Comparison of ENCODE assay signal across 7 mouse cellular contexts in genomic region chr8:117660358-117661031, GRCm38 (mm10). TPM values are rescaled to one million over a fixed set of nuclear protein-coding genes. Genes with fewer than 3 reads are reported as not detected.
DNase-seq lines count a peak whose midpoint lies in the region; ATAC-seq lines count a peak whose summit lies in the region.

No protein-coding gene starts in this region.

- H3K36me3 ChIP-seq in embryonic facial prominence, embryonic 12.5 days: no peaks in the 10 kb centered on the region
- no peaks in the 10 kb centered on the region for H3K36me3 ChIP-seq in hindbrain, embryonic 11.5 days (ENCODE audit: control insufficient read depth, insufficient read depth, low read length)
- H3K36me3 ChIP-seq in limb, embryonic 13.5 days: 0 out of 2 replicates have a peak, but pooled peaks cover 5% of the 10 kb centered on the region

- peak overlapping the region; percentile 10; the same call in 1 of the 2 replicates for H3K4me2 ChIP-seq in embryonic facial prominence, embryonic 12.5 days (replicated peaks)
- H3K4me2 ChIP-seq in hindbrain, embryonic 11.5 days (replicated peaks; ENCODE audit: low read depth, low read length): no peak overlapping the region
- H3K4me2 ChIP-seq in limb, embryonic 13.5 days (replicated peaks): peak overlapping the region; percentile 14; the same call in 1 of the 2 replicates

- no peaks in the 10 kb centered on the region for H3K9me3 ChIP-seq in embryonic facial prominence, embryonic 12.5 days
- no peaks in the 10 kb centered on the region for H3K9me3 ChIP-seq in hindbrain, embryonic 11.5 days (ENCODE audit: control insufficient read depth, low read length)
- H3K9me3 ChIP-seq in limb, embryonic 13.5 days: no peaks in the 10 kb centered on the region

- H3K4me1 ChIP-seq in embryonic facial prominence, embryonic 12.5 days: peaks cover 13% of the 10 kb centered on the region
- H3K4me1 ChIP-seq in hindbrain, embryonic 11.5 days (replicated peaks; ENCODE audit: control insufficient read depth, insufficient read depth, low read length): peaks cover 4% of the 10 kb centered on the region; the same call in 1 of the 2 replicates
- peaks cover 14% of the 10 kb centered on the region for H3K4me1 ChIP-seq in limb, embryonic 13.5 days

- no peaks in the 10 kb centered on the region for H3K27me3 ChIP-seq in embryonic facial prominence, embryonic 12.5 days
- H3K27me3 ChIP-seq in hindbrain, embryonic 11.5 days (ENCODE audit: control insufficient read depth, insufficient read depth, low read length): no peaks in the 10 kb centered on the region
- H3K27me3 ChIP-seq in limb, embryonic 13.5 days: no peaks in the 10 kb centered on the region

- WGBS in embryonic facial prominence, embryonic 12.5 days: 27% methylated on average over 11 of the region's 11 CpGs
- 32% methylated on average over 11 of the region's 11 CpGs for WGBS in hindbrain, embryonic 11.5 days
- 31% methylated on average over 11 of the region's 11 CpGs for WGBS in limb, embryonic 13.5 days

- H3K9ac ChIP-seq in embryonic facial prominence, embryonic 12.5 days: no peak overlapping the region
- H3K9ac ChIP-seq in hindbrain, embryonic 11.5 days (ENCODE audit: low read depth, low read length): no peak overlapping the region
- no peak overlapping the region for H3K9ac ChIP-seq in limb, embryonic 13.5 days

- DNase-seq in embryo, embryonic 10 days (ENCODE audit: low spot score): peak; percentile 85
- peak; percentile 65 for DNase-seq in hindbrain, embryonic 11.5 days (ENCODE audit: low spot score)
- DNase-seq in right cerebral cortex, adult 18-20 months: peak; percentile 17
- DNase-seq in cerebellum, adult 8-10 months: no peak
- DNase-seq in spleen, adult 18-20 months: no peak

- H3K4me3 ChIP-seq in embryonic facial prominence, embryonic 12.5 days: no peak overlapping the region
- no peak overlapping the region for H3K4me3 ChIP-seq in hindbrain, embryonic 11.5 days (ENCODE audit: low read depth, low read length)
- no peak overlapping the region for H3K4me3 ChIP-seq in limb, embryonic 13.5 days

- peak; percentile 75; the same call in 1 of the 2 replicates for ATAC-seq in embryonic facial prominence, embryonic 12.5 days (ENCODE audit: insufficient number of reproducible peaks, insufficient read depth, low FRiP score, low TSS enrichment)
- peak; percentile 83 for ATAC-seq in hindbrain, embryonic 11.5 days (ENCODE audit: low FRiP score)
- ATAC-seq in limb, embryonic 13.5 days (ENCODE audit: low FRiP score, low read depth): peak; percentile 91

- H3K27ac ChIP-seq in embryonic facial prominence, embryonic 12.5 days: 0 out of 2 replicates have a peak overlapping the region, but pooled peaks have one; percentile 3
- H3K27ac ChIP-seq in hindbrain, embryonic 11.5 days (ENCODE audit: low read depth, low read length): no peak overlapping the region
- no peak overlapping the region for H3K27ac ChIP-seq in limb, embryonic 13.5 days

RNA-seq across cellular contexts. Expression of gene Sdr42e1, which starts 13.0 kb away (rescaled TPM):
- polyA plus RNA-seq in embryonic facial prominence, embryonic 12.5 days (2016; fragmentation: Nextera tagmentation; extraction: Ambion mirVana): 0.99 and 1.2 TPM in 2 replicates
- polyA plus RNA-seq in hindbrain, embryonic 11.5 days (2014; fragmentation: Nextera tagmentation; extraction: Ambion mirVana): 0.74 and 1.1 TPM in 2 replicates
- 1.5 and 1.9 TPM in 2 replicates for polyA plus RNA-seq in limb, embryonic 13.5 days (2015; fragmentation: Nextera tagmentation; extraction: Ambion mirVana)

RNA-seq across cellular contexts. Expression of gene Hsd17b2, which starts 41.2 kb away (rescaled TPM):
- not detected in 2 replicates for polyA plus RNA-seq in embryonic facial prominence, embryonic 12.5 days (2016; fragmentation: Nextera tagmentation; extraction: Ambion mirVana)
- not detected in 2 replicates for polyA plus RNA-seq in hindbrain, embryonic 11.5 days (2014; fragmentation: Nextera tagmentation; extraction: Ambion mirVana)
- 0.19 TPM in 1 of 2 replicates, not detected in the other for polyA plus RNA-seq in limb, embryonic 13.5 days (2015; fragmentation: Nextera tagmentation; extraction: Ambion mirVana)

Comparison
In these comparisons a context has a peak if more than half of its experiments do, and no peak if none do; other contexts are left out.
1. DNase-seq: peak in embryo, embryonic 10 days (single experiment), hindbrain, embryonic 11.5 days (single experiment) and right cerebral cortex, adult 18-20 months (single experiment); none in cerebellum, adult 8-10 months (single experiment) and spleen, adult 18-20 months (0 of 2).
2. Peak in every context shown above with its lines, with median percentiles within 50 percentile points of each other: ATAC-seq.